Mouse (Mus musculus) ES-CJ7 (cell line): ENCODE measurements at regions not wholly inside any gene's neighbourhood (a gene's known extent, or its start where the extent isn't known, plus 50 kb on each side); places are given as distances from the start of the nearest gene placed in this dataset.
A peak's percentile ranks its signal among the peaks of the same experiment; 100 is the strongest.

Experiments used
- DNase-seq: peaks from one replicate; pipeline ENCODE4 v3.0.0; 2011; ENCODE audit warnings: low read depth, low spot score

DNA sequence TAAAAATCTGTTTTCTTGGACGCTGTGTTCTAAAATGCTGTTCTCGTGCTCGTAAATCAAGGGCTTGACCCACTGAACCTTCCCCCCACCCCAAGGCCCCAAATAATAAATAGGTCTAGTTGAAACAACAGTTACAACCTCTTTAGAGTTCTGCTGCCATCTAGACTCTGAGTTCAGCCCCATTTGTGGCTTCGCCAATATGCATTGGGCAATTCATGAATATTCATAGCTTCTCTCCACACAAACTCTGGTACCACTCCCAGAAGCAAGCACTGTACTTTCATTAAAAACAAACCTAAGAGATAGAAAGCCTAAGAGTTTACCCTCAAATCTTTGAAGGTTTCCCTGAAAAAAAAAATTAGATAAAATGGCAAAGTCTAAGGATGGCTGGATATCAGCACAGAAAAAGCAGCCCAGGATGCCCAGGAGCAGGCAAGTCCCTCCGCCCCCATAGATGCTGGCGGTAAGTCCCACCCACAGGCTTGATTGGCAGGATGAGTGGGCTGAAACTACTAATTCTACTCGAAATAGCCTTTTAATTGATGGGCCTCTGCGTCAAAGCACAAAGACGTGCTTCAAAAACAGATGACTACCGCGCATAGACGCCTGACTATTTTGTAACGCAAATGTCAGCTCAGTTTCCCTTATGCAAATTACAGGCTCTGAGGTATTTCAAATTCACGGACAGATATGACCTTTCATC lies 106.0 kb upstream of the Sh3bp4 start:
- DNase-seq, result peak; percentile 11

DNA sequence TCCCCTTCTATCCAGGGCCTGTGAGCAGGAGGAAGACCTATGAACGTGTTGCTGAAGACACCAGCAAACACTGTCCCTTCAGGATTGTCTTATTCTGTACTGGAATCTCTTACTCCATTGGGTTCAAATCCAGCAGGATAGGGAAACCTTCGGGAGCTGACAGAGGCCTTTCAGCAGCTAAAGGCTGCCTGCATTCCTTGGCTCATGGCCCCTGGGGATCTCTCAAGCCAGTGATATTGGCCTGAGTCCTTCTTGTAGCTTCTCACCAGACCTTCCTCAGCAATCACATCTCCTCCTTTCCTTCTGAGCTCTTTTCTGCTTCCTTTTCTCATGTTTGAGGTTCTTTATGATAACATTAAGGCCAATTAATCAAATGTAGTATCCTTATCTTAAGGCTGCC lies 103.8 kb upstream of the Sh3bp4 start:
- DNase-seq, result no peak

- DNase-seq, result no peak
Observed at GRCm38 (mm10) chr1:88968142-88968541, 102.1 kb upstream of the Sh3bp4 start.

GRCm38 (mm10) chr1:88969016-88969415 lies 101.2 kb upstream of the Sh3bp4 start:
- DNase-seq, result no peak

DNA sequence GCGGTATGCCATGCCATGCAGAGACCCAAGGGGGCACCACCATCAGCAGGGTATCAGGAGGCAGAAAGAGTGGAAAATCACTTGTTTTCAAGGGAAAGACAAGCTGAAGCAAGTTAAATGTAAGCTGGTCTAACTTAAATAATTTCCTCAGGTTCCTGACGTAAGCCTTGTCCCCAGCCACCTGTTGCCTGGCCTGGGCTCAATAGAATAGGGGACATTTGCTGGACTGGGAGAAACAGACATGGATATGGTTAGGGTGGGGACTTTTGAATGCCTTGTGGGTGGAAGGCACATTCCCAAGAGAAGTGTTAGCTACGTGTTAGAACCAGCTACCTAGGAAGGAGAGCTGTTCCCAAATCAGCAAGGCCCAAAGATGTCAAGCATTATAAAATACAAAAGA lies 100.6 kb upstream of the Sh3bp4 start:
- DNase-seq, result no peak

- no peak for DNase-seq
Observed at GRCm38 (mm10) chr1:88976101-88976500, 94.1 kb upstream of the Sh3bp4 start.

GRCm38 (mm10) chr1:88988011-88988695 lies 82.1 kb upstream of the Sh3bp4 start:
- no peak for DNase-seq

DNA sequence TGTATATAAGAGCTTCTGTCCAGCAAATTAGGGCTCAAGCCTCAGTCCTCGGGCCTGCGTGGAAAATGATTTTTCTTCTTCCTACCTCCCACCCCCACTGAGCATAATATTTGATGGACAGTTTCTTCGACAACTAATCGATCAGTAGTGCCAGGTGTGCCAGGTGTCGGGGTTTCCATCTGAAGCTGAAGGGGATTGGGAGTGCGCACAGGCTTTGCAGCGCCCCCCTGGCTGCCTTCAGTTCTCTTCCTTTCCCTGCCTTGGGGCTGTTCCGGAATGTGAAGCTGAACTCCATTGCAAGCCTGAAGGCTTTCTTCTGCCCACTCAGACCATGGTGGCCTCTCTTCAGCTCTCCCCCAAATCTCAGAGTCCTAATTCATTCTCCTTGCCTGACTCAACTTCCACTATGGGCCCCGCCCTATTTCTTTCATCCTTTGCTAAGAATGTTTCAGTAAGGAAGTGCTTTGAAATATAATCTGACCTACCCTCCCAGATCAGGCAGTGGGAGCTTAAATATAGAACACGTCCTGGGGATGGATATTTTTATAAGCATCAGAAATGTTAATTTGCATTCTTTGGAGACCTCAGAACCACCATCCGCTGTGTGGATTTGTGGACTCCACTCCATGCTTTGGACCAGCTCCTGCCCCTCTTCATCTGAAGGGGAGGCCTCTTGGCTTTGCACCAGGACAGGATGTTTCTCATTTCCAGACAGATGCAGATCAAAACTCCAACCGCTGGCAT lies 75.5 kb upstream of the Sh3bp4 start:
- DNase-seq, result no peak

DNA sequence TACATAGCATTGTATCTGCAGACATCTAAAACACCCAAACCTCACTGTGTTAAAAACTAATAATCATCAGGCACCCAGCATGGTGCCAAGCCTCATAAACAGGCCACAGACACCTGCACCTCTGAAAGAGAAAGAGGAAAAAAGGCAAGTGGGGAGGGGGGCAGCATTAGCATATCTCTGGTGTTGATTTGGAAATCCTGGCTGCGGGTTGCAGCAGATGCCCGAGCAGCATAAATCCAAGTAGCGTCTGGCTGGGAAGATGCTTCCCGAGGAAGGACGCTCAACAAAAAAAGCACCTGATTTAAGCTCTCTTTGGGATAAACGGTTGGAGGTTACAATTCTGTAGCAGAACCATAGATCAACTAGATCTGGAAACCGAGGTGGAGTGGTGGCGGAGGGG lies 74.3 kb upstream of the Sh3bp4 start:
- DNase-seq, result no peak

DNA sequence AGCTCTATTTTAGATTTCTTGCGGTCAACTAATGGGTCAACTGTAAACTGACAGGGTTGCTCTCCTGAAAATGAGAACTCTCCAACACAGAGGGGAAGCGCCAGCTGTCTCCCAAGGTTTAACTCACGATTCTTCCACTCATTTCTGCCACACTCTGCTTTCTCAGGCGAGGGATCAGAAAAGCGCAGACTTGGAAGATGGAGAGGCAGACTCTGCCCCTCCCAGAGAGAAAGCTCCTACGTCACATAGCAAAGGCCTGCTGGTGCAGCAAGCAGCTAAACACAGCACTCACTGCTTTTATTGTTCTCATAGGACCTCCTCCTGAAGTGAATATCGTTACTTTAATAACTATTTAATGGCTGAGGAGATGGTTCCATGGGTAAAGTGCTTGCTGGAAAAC lies 73.6 kb upstream of the Sh3bp4 start:
- no peak for DNase-seq

GRCm38 (mm10) chr1:88997847-88998246 lies 72.4 kb upstream of the Sh3bp4 start:
- DNase-seq, result no peak

DNA sequence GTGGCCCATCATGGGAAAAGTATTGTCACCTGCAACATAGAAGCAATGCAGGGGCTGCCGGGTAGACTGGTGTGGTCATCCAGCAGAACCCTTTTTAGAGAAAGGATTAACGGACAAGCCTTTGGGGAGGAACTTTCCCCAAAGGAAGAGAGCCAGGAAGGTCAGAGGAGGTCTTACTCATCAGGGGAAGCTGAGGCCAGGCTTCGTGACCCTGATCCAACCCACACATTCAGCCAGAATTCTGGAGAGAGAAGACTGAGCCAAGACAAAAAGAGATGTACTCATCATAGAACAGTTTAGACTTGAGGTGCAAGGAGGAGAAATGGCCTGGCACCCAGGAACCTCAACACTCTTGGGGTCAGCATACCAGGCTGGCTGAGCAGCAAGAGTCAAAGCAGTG lies 67.9 kb upstream of the Sh3bp4 start:
- DNase-seq, result no peak

- no peak for DNase-seq
Observed at GRCm38 (mm10) chr1:89003752-89004151, 66.5 kb upstream of the Sh3bp4 start.

DNA sequence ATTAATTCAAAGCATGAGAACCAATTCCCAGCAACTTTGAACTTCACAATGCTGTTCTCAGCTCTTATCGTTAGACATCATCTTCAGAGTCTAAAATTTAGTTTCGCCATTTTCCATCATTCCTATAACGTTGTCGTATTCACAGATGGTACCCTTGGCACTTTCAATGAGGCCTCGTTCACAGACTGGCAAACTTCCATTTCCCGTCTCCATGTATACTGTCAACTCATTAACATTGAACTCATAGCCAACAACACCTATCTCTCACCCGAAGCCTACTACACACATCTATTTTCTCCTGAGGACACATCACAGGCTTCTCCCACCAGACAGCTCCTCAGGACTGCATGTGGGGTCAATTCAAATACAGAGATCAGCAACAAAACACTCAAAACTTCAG lies 62.7 kb upstream of the Sh3bp4 start:
- DNase-seq, result no peak

DNA sequence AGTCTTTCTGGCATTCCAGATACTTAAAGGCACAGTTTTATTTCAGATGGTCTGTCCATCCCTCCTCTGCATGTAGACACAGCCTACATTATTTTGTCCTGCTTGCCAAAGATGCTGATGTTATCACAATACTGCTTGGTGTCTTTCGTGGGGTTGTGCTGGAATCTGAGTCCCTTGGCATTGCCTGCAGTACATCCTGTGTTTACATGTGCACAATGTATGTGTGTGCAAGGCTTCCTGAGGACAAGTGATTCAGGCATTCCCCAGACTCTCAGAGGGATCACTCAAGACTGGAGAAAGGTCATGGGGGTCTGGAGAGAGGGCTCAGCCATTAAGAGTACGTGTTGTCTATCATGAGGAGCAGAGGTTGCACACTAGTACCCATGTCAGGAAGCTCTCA lies 60.0 kb upstream of the Sh3bp4 start:
- no peak for DNase-seq

- no peak for DNase-seq
Observed at GRCm38 (mm10) chr1:89011454-89011853, 58.8 kb upstream of the Sh3bp4 start.

DNA sequence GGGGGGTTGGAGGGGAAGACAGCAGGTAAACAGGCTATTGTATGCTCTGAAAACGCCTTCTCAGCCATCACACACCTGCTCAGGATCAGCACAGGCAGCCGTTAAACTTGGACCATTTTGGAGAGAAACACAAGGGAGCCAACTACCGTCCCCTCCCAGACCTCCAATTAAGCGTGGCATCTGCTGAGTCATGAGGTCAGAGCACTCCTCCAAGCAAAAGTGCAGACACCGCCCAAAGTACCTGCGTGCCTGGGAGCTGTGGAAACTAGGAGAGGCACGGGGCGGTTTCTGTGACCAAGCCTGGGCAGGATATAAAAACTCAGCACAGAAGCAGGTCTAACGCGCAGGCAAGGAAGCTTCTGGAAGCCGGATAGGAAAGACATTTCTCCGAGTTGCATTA lies 54.8 kb upstream of the Sh3bp4 start:
- peak; percentile 92 for DNase-seq

GRCm38 (mm10) chr1:89015845-89016244 lies 54.4 kb upstream of the Sh3bp4 start:
- peak; percentile 61 for DNase-seq

- DNase-seq, result no peak
Observed at GRCm38 (mm10) chr1:89019778-89020373, 50.3 kb upstream of the Sh3bp4 start.
